Mouse (Mus musculus): ENCODE measurements around the gene Itpr2. TPM values are rescaled to one million over a fixed set of nuclear protein-coding genes. Genes with fewer than 3 reads are reported as not detected.

The Itpr2 gene
- total and polyA plus RNA-seq, 2 experiments from 2014 or later, result 8.0 to 8.4 TPM

DNA sequence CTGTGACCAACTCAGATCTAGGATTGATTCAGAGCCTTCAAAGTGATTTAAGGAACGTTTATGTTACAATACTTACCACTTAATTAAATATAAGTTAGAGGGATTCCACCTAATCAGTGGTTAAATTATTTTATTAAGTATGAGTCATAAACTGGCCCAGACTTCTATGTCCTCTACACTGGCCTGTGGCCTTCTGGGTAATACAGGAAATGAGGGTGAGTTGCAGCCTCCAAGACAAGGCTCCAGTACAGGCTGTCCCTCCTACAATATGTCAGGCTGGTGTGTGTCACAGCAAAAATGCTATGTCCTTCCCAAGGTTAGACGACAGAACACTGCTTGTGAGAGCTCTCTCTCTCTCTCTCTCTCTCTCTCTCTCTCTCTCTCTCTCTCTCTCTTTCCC, 130.5 kb downstream of the Itpr2 start:
- Histone ChIP-seq H3K27me3 (ENCODE audit: insufficient read depth, low read length) (no peaks in the 10 kb centered on the region), H3K4me2 (ENCODE audit: low read depth) (no peak overlapping the region), H3K36me3 (ENCODE audit: insufficient read depth) (no peaks in the 10 kb centered on the region), H3K4me3 (ENCODE audit: low read depth, low read length) (no peak overlapping the region), H3K9me3 (ENCODE audit: low read length) (no peaks in the 10 kb centered on the region), H3K9ac (no peak overlapping the region), H3K4me1 (ENCODE audit: insufficient read depth) (no peaks in the 10 kb centered on the region), H3K27ac (ENCODE audit: low read depth, low read length) (no peak overlapping the region)
- no peak for TF ChIP-seq CTCF (IDR thresholded peaks at IDR 0.05; ENCODE audit: low read depth)
- DNase-seq (no peak), ATAC-seq (no peak)
- 76% methylated on average over 2 of the region's 2 CpGs for WGBS

GRCm38 (mm10) chr6:146366180-146366579, 135.8 kb downstream of the Itpr2 start:
- Histone ChIP-seq H3K9me3 (ENCODE audit: low read length) (no peaks in the 10 kb centered on the region), H3K4me2 (ENCODE audit: low read depth) (no peak overlapping the region), H3K27me3 (ENCODE audit: insufficient read depth, low read length) (no peaks in the 10 kb centered on the region), H3K27ac (ENCODE audit: low read depth, low read length) (no peak overlapping the region), H3K9ac (no peak overlapping the region), H3K36me3 (ENCODE audit: insufficient read depth) (no peaks in the 10 kb centered on the region), H3K4me3 (ENCODE audit: low read depth, low read length) (no peak overlapping the region), H3K4me1 (ENCODE audit: insufficient read depth) (no peaks in the 10 kb centered on the region)
- no peak for TF ChIP-seq CTCF (IDR thresholded peaks at IDR 0.05; ENCODE audit: low read depth)
- ATAC-seq (no peak), DNase-seq (no peak)
- 82% methylated on average over 4 of the region's 4 CpGs for WGBS

- ATAC-seq (peak; percentile 43; the same call in 1 of the 2 replicates), DNase-seq (no peak)
- Histone ChIP-seq H3K9me3 (ENCODE audit: low read length) (no peaks in the 10 kb centered on the region), H3K9ac (no peak overlapping the region), H3K4me2 (ENCODE audit: low read depth) (no peak overlapping the region), H3K27me3 (ENCODE audit: insufficient read depth, low read length) (no peaks in the 10 kb centered on the region), H3K4me1 (ENCODE audit: insufficient read depth) (no peaks in the 10 kb centered on the region), H3K4me3 (ENCODE audit: low read depth, low read length) (no peak overlapping the region), H3K36me3 (ENCODE audit: insufficient read depth) (no peaks in the 10 kb centered on the region), H3K27ac (ENCODE audit: low read depth, low read length) (no peak overlapping the region)
- WGBS, result 71% methylated on average over 4 of the region's 4 CpGs
- TF ChIP-seq CTCF (IDR thresholded peaks at IDR 0.05; ENCODE audit: low read depth), result no peak
Observed at GRCm38 (mm10) chr6:146357911-146358310, 144.1 kb downstream of the Itpr2 start.

DNA sequence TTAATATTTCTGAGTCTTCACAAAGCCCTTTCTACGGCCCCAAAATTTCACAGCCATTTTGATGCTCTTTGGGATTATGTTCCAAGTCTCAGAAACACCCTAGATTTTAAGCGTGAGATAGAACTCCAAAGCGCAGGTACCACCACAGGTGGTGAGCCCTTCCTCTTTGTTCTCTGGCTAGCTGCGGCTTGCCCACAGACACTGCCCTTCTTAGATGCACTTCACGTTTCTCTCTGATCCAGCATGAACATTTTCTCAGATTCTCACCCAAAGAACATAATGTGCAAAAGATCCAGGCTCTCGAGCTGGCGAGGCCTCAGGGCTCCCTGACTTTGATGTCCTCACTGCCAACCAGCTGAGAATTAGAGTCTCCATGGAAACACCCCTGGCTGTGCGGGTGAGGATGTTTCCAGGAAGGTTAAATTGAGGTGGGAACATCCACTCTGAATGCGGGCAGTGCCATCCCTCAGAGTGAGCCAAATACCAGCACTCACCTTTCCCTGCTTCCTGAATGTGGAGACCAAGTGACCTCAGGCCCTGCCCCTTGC, 149.7 kb downstream of the Itpr2 start:
- H3K4me2 ChIP-seq (ENCODE audit: low read depth), result no peak overlapping the region
- no peaks in the 10 kb centered on the region for H3K27me3 ChIP-seq (ENCODE audit: insufficient read depth, low read length)
- no peaks in the 10 kb centered on the region for H3K4me1 ChIP-seq (ENCODE audit: insufficient read depth)
- H3K9me3 ChIP-seq (ENCODE audit: low read length), result no peaks in the 10 kb centered on the region
- DNase-seq (no peak), ATAC-seq (0 out of 2 replicates have a peak, but pooled peaks have one; percentile 16)
- no peak overlapping the region for H3K9ac ChIP-seq
- H3K27ac ChIP-seq (ENCODE audit: low read depth, low read length), result peak overlapping the region; percentile 54
- no peak overlapping the region for H3K4me3 ChIP-seq (ENCODE audit: low read depth, low read length)
- TF ChIP-seq CTCF (IDR thresholded peaks at IDR 0.05; ENCODE audit: low read depth), result no peak
- 46% methylated on average over 9 of the region's 9 CpGs for WGBS
- no peaks in the 10 kb centered on the region for H3K36me3 ChIP-seq (ENCODE audit: insufficient read depth)

- peak overlapping the region; percentile 54 for H3K27ac ChIP-seq (ENCODE audit: low read depth, low read length)
- no peak overlapping the region for H3K9ac ChIP-seq
- ATAC-seq (no peak), DNase-seq (no peak)
- TF ChIP-seq CTCF (IDR thresholded peaks at IDR 0.05; ENCODE audit: low read depth), result no peak
- H3K4me1 ChIP-seq (ENCODE audit: insufficient read depth), result no peaks in the 10 kb centered on the region
- H3K36me3 ChIP-seq (ENCODE audit: insufficient read depth), result no peaks in the 10 kb centered on the region
- no peaks in the 10 kb centered on the region for H3K27me3 ChIP-seq (ENCODE audit: insufficient read depth, low read length)
- H3K4me3 ChIP-seq (ENCODE audit: low read depth, low read length), result no peak overlapping the region
- no peaks in the 10 kb centered on the region for H3K9me3 ChIP-seq (ENCODE audit: low read length)
- 67% methylated on average over 7 of the region's 7 CpGs for WGBS
- H3K4me2 ChIP-seq (ENCODE audit: low read depth), result no peak overlapping the region
Observed at GRCm38 (mm10) chr6:146351816-146352215, 150.2 kb downstream of the Itpr2 start.

- 48% methylated on average over 4 of the region's 4 CpGs for WGBS
- Histone ChIP-seq H3K9me3 (ENCODE audit: low read length) (no peaks in the 10 kb centered on the region), H3K9ac (no peak overlapping the region), H3K27ac (ENCODE audit: low read depth, low read length) (no peak overlapping the region), H3K4me3 (ENCODE audit: low read depth, low read length) (no peak overlapping the region), H3K4me2 (ENCODE audit: low read depth) (no peak overlapping the region), H3K27me3 (ENCODE audit: insufficient read depth, low read length) (no peaks in the 10 kb centered on the region), H3K4me1 (ENCODE audit: insufficient read depth) (peaks cover 9% of the 10 kb centered on the region; the same call in 1 of the 2 replicates), H3K36me3 (ENCODE audit: insufficient read depth) (no peaks in the 10 kb centered on the region)
- DNase-seq (no peak), ATAC-seq (no peak)
- TF ChIP-seq CTCF (IDR thresholded peaks at IDR 0.05; ENCODE audit: low read depth), result no peak
Observed at GRCm38 (mm10) chr6:146347568-146347967, 154.5 kb downstream of the Itpr2 start.

GRCm38 (mm10) chr6:146346545-146347195, 155.4 kb downstream of the Itpr2 start:
- no peak overlapping the region for H3K4me2 ChIP-seq (ENCODE audit: low read depth)
- no peak overlapping the region for H3K9ac ChIP-seq
- TF ChIP-seq CTCF (IDR thresholded peaks at IDR 0.05; ENCODE audit: low read depth), result no peak
- H3K27ac ChIP-seq (ENCODE audit: low read depth, low read length), result no peak overlapping the region
- no peaks in the 10 kb centered on the region for H3K9me3 ChIP-seq (ENCODE audit: low read length)
- H3K4me1 ChIP-seq (ENCODE audit: insufficient read depth), result peaks cover 9% of the 10 kb centered on the region; the same call in 1 of the 2 replicates
- DNase-seq (no peak), ATAC-seq (no peak)
- 96% methylated on average over 8 of the region's 8 CpGs for WGBS
- H3K36me3 ChIP-seq (ENCODE audit: insufficient read depth), result no peaks in the 10 kb centered on the region
- H3K27me3 ChIP-seq (ENCODE audit: insufficient read depth, low read length), result no peaks in the 10 kb centered on the region
- no peak overlapping the region for H3K4me3 ChIP-seq (ENCODE audit: low read depth, low read length)

Data from forebrain, postnatal 0 days (tissue).